Mouse (Mus musculus) hindbrain, embryonic 11.5 days (tissue): ENCODE results near the gene Gas7. TPM values are rescaled to one million over a fixed set of nuclear protein-coding genes. Genes with fewer than 3 reads are reported as not detected.

Experiments
- ATAC-seq: fragments of 200-750 bp; cut with Nextera tagmentation; 2 replicates; pipeline ENCODE4 v1.8.0; 2017; ENCODE audit warnings: mild to moderate bottlenecking, moderate TSS enrichment, moderate library complexity; ENCODE audit not compliant: low FRiP score
- DNase-seq: peaks from one replicate; pipeline ENCODE4 v3.0.0-alpha.2; 2015; ENCODE audit warnings: low spot score
- H3K27ac ChIP-seq: fragments of 300-500 bp; sonication (generic); 2 replicates; pipeline ENCODE4 v1.5.1; 2014; ENCODE audit warnings: mild to moderate bottlenecking, low read depth, low read length
- H3K27me3 ChIP-seq: fragments of 300-500 bp; sonication (generic); 2 replicates; pipeline ENCODE4 v1.6.1; 2014; ENCODE audit warnings: mild to moderate bottlenecking, low read length, moderate library complexity, mixed read lengths; ENCODE audit not compliant: control insufficient read depth, insufficient read depth
- H3K36me3 ChIP-seq: fragments of 300-500 bp; sonication (generic); 2 replicates; pipeline ENCODE4 v1.6.1; 2014; ENCODE audit warnings: mild to moderate bottlenecking, low read length, moderate library complexity, mixed read lengths; ENCODE audit not compliant: control insufficient read depth, insufficient read depth
- H3K4me1 ChIP-seq: fragments of 300-500 bp; sonication (generic); replicated peaks from 2 replicates; pipeline ENCODE4 v1.6.1; 2014; ENCODE audit warnings: low read length, mixed read lengths; ENCODE audit not compliant: control insufficient read depth, insufficient read depth
- H3K4me2 ChIP-seq: fragments of 300-500 bp; sonication (generic); replicated peaks from 2 replicates; pipeline ENCODE4 v1.6.1; 2014; ENCODE audit warnings: mild to moderate bottlenecking, low read depth, low read length
- H3K4me3 ChIP-seq: fragments of 300-500 bp; sonication (generic); 2 replicates; pipeline ENCODE4 v1.5.1; 2014; ENCODE audit warnings: low read depth, low read length
- H3K9ac ChIP-seq: fragments of 300-500 bp; sonication (generic); 2 replicates; pipeline ENCODE4 v1.6.1; 2014; ENCODE audit warnings: low read depth, low read length
- H3K9me3 ChIP-seq: fragments of 300-500 bp; sonication (generic); 2 replicates; pipeline ENCODE4 v1.6.1; 2016; ENCODE audit warnings: low read length; ENCODE audit not compliant: control insufficient read depth
- WGBS: fragments of 180-500 bp; shearing (Covaris S2); extraction: QIAGEN DNeasy Blood & Tissue Kit; methylation state at CpG from one replicate; pipeline ENCODE4 v1.1.7; 2014; 5-methylcytosine and 5-hydroxymethylcytosine counted together
- polyA plus RNA-seq: library from polyadenylated mRNA; unstranded; fragments of >200 nt; fragmentation: Nextera tagmentation; extraction: Ambion mirVana; gene quantifications from 2 replicates; pipeline ENCODE4 v1.2.1, GENCODE M21; 2014

Gas7 gene
- polyA plus RNA-seq, 1 experiment from 2014 or later = 4.2 TPM

- H3K4me1 ChIP-seq = no peaks in the 10 kb centered on the region
- no peak for ATAC-seq
- 81% methylated on average over 5 of the region's 5 CpGs for WGBS
Measured at GRCm38 (mm10) chr11:67480204-67480956, 25.1 kb downstream of the Gas7 start.

GRCm38 (mm10) chr11:67481691-67482090, 26.5 kb downstream of the Gas7 start:
- no peaks in the 10 kb centered on the region for H3K27me3 ChIP-seq

More at GRCm38 (mm10) chr11:67480204-67480956, 25.1 kb downstream of the Gas7 start:
- Histone ChIP-seq H3K4me3 (no peak overlapping the region), H3K9me3 (no peaks in the 10 kb centered on the region), H3K36me3 (no peaks in the 10 kb centered on the region), H3K27me3 (no peaks in the 10 kb centered on the region), H3K27ac (no peak overlapping the region), H3K9ac (no peak overlapping the region), H3K4me2 (no peak overlapping the region)
- no peak for DNase-seq

GRCm38 (mm10) chr11:67482217-67482760, 27.1 kb downstream of the Gas7 start:
- no peak overlapping the region for H3K4me3 ChIP-seq
- H3K9ac ChIP-seq = no peak overlapping the region
- 66% methylated on average over 9 of the region's 9 CpGs for WGBS

More at GRCm38 (mm10) chr11:67481691-67482090, 26.5 kb downstream of the Gas7 start:
- ATAC-seq (no peak), DNase-seq (no peak)
- no peak overlapping the region for H3K27ac ChIP-seq
- H3K4me2 ChIP-seq = no peak overlapping the region
- no peaks in the 10 kb centered on the region for H3K4me1 ChIP-seq
- no peak overlapping the region for H3K9ac ChIP-seq
- H3K36me3 ChIP-seq = no peaks in the 10 kb centered on the region
- no peak overlapping the region for H3K4me3 ChIP-seq
- H3K9me3 ChIP-seq = no peaks in the 10 kb centered on the region
- WGBS = 84% methylated on average over 5 of the region's 5 CpGs

GRCm38 (mm10) chr11:67488156-67488555, 32.9 kb downstream of the Gas7 start:
- no peaks in the 10 kb centered on the region for H3K4me1 ChIP-seq
- H3K27me3 ChIP-seq = no peaks in the 10 kb centered on the region
- no peak overlapping the region for H3K9ac ChIP-seq
- 79% methylated on average over 12 of the region's 12 CpGs for WGBS
- no peaks in the 10 kb centered on the region for H3K9me3 ChIP-seq
- H3K36me3 ChIP-seq = no peaks in the 10 kb centered on the region
- H3K4me3 ChIP-seq = no peak overlapping the region
- H3K27ac ChIP-seq = no peak overlapping the region
- ATAC-seq (no peak), DNase-seq (no peak)
- H3K4me2 ChIP-seq = no peak overlapping the region

More at GRCm38 (mm10) chr11:67482217-67482760, 27.1 kb downstream of the Gas7 start:
- no peaks in the 10 kb centered on the region for H3K9me3 ChIP-seq
- H3K4me2 ChIP-seq = no peak overlapping the region
- no peak overlapping the region for H3K27ac ChIP-seq
- ATAC-seq = no peak
- no peaks in the 10 kb centered on the region for H3K4me1 ChIP-seq
- no peaks in the 10 kb centered on the region for H3K36me3 ChIP-seq
- no peaks in the 10 kb centered on the region for H3K27me3 ChIP-seq
- no peak for DNase-seq

DNA sequence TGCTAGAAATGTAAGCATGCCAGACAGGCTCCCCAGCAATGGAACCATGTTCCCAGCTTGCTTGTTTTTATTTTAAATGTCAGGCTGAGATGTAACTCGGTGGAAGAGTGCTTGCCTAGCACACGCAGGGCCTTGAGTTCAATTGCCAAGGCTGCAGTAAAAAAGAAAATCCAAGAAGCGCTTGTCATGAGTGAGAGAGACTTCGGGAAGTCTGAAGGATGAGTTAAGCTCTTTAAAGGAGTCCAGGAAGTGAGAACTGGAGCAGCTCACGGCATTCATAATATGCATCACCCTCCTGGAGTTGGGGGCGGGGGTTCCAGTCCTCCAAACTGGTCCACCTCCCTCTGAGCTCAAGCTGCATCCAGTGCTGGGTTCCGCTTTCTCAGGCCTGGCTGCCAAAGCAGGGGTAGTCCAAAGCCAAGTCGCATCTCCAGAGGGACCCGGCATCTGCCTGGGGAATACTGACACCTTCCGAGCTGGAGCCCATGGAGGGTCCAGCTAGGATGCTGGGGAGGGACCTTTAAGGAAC, 34.5 kb downstream of the Gas7 start:
- Histone ChIP-seq H3K4me3 (no peak overlapping the region), H3K36me3 (no peaks in the 10 kb centered on the region), H3K27me3 (no peaks in the 10 kb centered on the region), H3K4me1 (no peaks in the 10 kb centered on the region), H3K9me3 (no peaks in the 10 kb centered on the region), H3K9ac (no peak overlapping the region), H3K27ac (no peak overlapping the region), H3K4me2 (no peak overlapping the region)
- 80% methylated on average over 10 of the region's 10 CpGs for WGBS
- DNase-seq (no peak), ATAC-seq (no peak)

DNA sequence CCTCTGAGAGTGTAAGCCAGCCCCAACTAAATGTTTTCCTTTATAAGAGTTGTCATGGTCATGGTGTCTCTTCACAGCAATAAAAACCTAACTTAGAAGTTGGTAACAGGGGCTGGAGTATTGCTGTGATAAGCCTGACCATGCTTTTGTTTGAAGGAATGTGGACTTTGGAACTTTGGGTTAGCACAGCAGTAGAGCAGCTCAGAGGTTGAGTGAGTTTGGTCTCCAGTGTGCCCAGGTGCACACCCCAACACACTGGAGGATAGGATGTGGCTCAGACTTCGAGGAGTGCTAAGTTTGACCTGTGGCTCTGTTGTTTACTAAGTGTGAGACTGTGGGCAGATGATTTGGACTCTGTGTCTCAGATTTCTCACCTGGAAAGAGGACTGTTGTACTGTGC, 41.6 kb downstream of the Gas7 start:
- Histone ChIP-seq H3K9ac (no peak overlapping the region), H3K4me1 (no peaks in the 10 kb centered on the region), H3K36me3 (no peaks in the 10 kb centered on the region), H3K4me3 (no peak overlapping the region), H3K9me3 (no peaks in the 10 kb centered on the region), H3K27me3 (no peaks in the 10 kb centered on the region), H3K27ac (no peak overlapping the region), H3K4me2 (no peak overlapping the region)
- ATAC-seq (no peak), DNase-seq (no peak)
- WGBS = 67% methylated on average over 1 of the region's 1 CpGs

GRCm38 (mm10) chr11:67500115-67500514, 44.9 kb downstream of the Gas7 start:
- DNase-seq (no peak), ATAC-seq (no peak)
- Histone ChIP-seq H3K4me2 (no peak overlapping the region), H3K27ac (no peak overlapping the region), H3K4me1 (no peaks in the 10 kb centered on the region), H3K9ac (no peak overlapping the region), H3K4me3 (no peak overlapping the region), H3K9me3 (no peaks in the 10 kb centered on the region), H3K36me3 (no peaks in the 10 kb centered on the region), H3K27me3 (no peaks in the 10 kb centered on the region)
- WGBS = 90% methylated on average over 2 of the region's 2 CpGs

- Histone ChIP-seq H3K27ac (no peak overlapping the region), H3K9ac (no peak overlapping the region), H3K4me1 (no peaks in the 10 kb centered on the region), H3K36me3 (no peaks in the 10 kb centered on the region), H3K9me3 (no peaks in the 10 kb centered on the region), H3K4me2 (no peak overlapping the region), H3K4me3 (no peak overlapping the region), H3K27me3 (no peaks in the 10 kb centered on the region)
- 83% methylated on average over 7 of the region's 7 CpGs for WGBS
- no peak for DNase-seq
- no peak for ATAC-seq
Measured at GRCm38 (mm10) chr11:67501468-67502244, 46.4 kb downstream of the Gas7 start.
